Mouse (Mus musculus): ENCODE data around the gene 1700017D01Rik.
"Not testable (repeated sequence)": the region's sequence is repeated elsewhere in the genome, so short reads cannot be mapped to it uniquely, and the experiment has no call there.

The 1700017D01Rik gene

DNA sequence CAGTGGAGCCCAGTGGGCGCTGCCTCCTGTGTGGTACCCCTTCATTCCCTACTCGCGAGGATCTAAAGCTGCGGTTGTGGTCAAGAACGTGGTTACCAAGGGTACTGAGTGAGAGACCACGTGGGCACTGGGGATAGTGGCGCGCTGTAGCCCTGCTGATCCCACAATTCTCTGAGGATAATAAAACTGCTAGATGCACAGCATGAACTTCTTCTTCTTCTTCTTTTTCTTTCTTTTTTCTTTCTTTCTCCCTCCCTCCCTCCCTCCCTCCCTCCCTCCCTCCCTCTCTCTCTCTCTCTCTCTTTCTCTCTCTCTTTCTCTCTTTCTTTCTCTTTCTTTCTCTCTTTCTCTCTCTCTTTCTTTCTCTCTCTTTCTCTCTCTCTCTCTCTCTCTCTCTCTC is at the start of gene 1700017D01Rik:
Gene 1700017D01Rik, minus strand, starts transcription at position 101 of the 400 bp plus-strand sequence.
- not testable (repeated sequence) for DNase-seq (ENCODE audit: low spot score)

DNA sequence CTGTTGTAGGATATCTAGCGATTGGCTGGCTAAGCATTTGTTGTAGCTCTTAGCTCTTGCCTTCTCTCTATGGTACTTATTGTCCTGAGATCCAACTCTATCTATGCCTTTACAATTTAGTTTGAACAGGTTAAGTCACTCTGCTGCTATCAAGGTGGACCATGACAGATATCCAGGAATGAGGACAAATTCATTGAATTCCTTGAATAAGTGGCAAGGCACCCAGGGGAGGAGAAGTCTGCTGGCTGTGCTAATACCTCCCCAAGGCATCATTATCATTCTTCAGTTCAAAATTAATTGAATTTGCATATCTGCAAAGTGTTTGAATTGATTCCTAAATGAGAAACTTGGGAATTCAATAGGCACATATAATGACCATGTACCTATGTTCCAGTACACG is 46.8 kb upstream of the 1700017D01Rik start:
- DNase-seq (ENCODE audit: low spot score): no peak

DNA sequence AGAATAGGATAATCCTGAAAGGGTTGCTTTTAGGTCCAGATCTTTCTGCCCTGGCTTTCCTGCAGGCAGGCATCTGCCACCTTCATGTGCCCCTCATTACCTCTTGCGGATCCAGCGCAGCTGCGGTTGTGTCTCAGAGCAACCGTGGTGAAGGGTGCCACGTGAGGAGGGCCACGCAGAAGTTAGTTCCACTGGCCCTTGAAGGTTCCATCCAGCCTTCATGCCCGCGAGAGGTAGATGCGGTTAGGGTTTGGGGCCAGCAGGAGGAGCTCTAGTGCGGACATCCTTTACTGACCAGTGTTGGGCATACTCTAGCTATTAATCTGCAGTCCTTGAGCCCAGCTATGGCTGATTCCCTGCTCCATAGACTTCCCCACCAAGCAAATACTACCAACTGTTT is 34.5 kb upstream of the 1700017D01Rik start, which contains the start of gene 1700025F22Rik:
Gene 1700025F22Rik, minus strand, starts transcription at position 149 of the 400 bp plus-strand sequence.
- DNase-seq (ENCODE audit: low spot score): peak; percentile 15

DNA sequence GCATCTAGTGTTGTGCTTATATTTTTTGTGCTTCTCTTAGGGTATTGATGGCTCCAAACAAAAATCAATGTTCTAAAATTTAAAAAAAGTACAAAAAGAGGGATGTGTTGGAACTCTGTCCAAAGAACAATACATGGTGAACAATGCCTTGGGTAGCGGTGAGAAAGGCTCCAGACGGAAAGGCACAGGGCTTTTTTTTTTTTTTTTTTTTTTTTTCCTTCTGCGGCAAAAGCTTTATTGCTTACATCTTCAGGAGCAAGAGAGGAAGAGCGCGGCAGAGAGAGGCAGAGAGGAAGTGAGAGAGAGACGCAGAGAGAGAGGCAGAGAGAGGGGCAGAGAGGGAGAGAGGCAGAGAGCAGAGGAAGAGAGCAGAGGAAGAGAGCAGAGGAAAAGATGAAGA is 27.2 kb upstream of the 1700017D01Rik start:
- not testable (repeated sequence) for DNase-seq (ENCODE audit: low spot score)

DNA sequence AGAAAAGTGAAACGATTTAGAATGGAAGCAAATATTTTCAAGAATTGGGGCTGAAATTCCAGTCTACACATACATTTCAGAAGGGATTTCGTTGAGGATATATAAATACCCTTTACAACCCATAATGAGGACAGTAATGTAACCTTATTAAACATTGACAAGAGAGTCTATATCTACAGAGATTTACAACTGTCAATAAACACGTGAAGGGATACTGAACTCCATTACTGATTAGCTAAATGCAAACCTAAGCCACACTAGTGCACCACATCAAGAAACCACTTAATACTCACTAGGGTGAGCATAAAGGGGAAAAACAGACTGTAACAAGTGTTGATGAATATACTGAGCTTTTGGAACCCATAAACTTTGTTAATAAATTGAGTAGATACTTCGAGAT is 4.7 kb upstream of the 1700017D01Rik start:
- no peak for DNase-seq (ENCODE audit: low spot score)

DNA sequence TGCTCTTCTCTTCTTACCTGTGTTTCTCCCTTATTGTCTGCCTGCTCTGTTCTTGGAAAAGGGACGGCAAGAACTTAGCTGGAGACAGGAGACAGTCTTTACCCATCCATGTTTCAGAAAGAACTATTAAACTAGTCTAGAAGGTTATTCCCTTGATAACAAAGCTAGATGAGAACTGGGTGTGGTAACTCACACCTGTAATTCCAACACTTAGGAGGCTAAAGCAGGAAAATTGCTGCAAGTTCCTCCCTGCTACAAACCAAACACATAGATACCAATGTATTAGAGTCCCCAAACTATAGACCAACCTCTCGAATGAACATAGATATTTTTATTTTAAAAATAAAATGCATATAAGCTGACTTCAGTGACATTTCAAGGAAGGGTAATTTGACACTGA is 4.2 kb upstream of the 1700017D01Rik start:
- no peak for DNase-seq (ENCODE audit: low spot score)

DNA sequence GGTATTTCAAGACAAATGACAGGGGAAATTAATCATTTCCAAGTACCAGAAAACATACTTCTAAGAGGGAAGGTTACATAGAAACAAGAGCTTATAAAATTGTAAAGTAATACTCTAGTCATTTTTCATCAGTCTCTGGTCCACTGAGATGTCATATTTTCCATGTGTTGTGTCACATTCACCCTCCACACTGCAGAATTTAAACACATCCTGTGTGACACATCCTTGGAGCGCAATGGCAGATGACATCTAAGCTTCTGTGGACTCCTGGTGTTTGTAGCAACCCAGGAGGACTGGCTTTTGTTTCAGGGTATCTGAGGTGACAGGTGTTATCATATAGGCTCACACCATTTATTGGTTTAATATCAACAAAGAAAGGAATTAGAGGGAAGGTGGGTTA is 974 bp downstream of the 1700017D01Rik start:
- no peak for DNase-seq (ENCODE audit: low spot score)

DNA sequence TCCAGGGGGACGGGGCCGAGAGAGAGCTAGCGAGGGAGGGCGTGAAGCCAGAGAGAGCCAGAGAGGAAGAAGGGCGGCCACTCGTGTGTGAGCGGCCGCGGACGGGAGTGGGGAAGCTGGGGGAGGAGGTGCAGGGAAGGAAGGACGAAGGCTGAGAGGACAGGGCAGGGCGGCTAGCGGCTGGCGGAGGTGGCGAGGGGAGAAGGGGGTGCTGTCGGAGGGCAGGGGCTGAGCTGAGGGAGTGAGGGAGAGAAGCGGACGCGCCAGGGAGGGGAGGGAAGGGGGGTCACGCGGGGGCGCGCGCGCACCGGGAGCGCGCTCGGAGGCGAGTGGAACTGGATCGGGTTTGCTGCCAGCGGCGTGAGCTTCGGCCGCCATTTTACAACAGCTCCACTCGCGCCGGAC is 9.7 kb downstream of the 1700017D01Rik start:
- peak; percentile 22 for DNase-seq (ENCODE audit: low spot score)

DNA sequence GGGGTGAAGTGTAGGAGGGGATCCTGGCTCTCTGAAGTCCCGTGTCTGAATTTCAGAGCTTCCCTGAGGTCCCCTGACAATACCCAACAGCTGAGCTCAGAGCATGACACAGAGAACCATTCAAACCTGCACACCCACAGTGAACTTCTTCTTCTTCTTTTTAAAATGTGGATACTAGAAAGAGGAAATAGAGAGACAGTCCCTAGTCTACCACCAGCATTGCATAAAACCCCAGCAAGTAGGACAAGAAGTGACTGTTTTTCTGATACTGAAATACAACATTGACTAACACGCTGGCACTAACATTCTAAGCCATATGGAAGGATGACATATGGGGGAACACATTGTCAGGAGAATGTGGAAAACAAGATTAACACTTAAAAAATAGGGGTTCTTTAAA is 11.3 kb downstream of the 1700017D01Rik start:
- DNase-seq (ENCODE audit: low spot score): no peak

DNA sequence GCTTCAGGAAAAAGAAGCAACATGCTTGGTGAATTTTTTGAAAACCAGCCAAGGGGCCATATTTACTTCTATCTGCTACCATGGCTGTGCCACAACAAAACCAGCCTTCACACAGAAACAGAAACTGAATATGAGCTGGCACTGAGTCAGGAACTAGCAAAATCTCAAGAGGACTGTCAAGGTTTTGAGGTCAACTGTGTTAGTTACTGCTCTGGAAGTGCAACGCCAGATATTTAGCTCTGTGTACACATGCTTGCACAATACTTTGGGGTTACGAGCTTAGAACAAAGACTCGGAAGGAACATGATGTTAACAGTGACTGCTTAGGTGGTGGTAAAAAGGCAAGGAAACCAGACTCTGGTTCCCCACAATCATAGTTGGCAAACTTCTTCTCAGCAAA is 22.9 kb downstream of the 1700017D01Rik start:
- DNase-seq (ENCODE audit: low spot score): no peak

DNA sequence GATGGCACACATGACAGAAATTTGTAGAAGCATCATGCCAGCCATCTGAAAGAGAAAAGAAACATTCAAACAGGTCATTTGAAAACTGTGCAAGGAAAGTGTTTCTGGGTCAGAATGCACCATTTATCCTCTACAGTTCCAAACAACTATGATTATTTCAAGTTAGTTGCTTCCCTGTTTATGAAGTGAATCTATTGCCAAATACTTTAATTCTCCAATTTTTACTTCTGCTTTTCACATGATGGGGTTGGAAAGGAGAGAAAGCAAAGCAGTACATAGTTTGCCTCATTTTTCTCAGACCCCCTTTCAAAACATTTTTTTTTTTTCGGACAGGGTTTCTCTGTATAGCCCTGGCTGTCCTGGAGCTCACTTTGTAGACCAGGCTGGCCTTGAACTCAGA is 28.8 kb downstream of the 1700017D01Rik start:
- no peak for DNase-seq (ENCODE audit: low spot score)

DNA sequence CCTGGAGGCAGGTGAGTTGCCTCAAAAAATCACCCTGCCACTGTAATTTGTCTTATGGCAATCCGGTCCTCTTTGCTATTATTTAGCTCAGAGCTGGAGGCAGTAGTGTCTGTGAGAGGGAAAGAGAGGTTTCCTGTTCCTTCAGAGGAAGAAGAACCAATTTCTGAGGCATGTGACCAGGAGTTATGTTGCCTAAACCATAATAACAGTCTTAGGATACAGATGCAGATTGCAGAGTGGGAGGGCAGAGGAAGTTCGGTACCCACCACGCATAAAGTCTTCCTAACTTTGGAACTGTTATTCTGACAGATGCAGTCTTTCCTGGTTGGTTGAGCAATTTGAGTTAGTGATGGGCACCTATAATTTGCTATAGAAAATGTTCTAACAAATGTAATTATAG is 32.3 kb downstream of the 1700017D01Rik start:
- DNase-seq (ENCODE audit: low spot score): no peak

DNA sequence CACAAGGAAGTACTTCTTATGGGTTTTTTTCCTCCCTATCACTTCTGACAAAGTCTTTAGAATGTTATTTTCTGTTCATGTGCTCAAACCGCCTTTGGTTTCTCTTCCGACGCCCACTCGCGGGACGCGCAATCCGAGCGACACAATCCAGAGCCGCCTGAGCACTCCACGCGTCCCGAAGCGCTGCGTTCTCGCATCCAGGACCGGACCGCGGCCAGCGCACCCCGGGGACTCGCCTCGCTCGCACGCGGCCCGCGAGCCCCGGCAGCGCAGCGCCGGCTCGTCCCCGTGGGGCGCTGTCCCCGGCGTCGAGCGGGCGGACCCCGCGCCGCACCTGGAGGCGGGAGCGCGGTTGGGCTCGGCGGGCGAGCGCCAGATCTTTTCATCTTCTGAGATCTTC is 38.5 kb downstream of the 1700017D01Rik start:
- DNase-seq (ENCODE audit: low spot score): not testable (repeated sequence)

DNA sequence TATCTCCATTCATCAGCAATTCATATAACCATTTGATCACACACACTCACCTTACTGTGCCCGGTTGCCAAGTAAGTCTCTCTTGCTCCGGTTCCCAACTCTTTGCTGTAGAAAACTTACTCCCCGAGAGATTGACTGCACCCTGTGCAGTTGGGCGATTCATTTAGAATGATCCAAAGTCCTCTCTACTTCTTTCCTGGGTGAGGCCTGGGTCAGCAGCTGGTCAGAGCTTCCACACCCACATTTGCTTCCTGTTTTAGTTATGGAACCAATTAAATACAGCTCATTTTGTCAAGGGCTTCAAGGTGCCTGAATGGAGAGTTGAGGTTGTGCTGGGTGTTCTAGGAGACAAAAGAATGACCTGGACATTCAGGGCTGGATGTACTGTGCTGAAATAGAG is 49.7 kb downstream of the 1700017D01Rik start, which contains the start of gene Ms4a8a:
Gene Ms4a8a, minus strand, starts transcription at position 169 of the 400 bp plus-strand sequence.
- DNase-seq (ENCODE audit: low spot score): no peak

DNA sequence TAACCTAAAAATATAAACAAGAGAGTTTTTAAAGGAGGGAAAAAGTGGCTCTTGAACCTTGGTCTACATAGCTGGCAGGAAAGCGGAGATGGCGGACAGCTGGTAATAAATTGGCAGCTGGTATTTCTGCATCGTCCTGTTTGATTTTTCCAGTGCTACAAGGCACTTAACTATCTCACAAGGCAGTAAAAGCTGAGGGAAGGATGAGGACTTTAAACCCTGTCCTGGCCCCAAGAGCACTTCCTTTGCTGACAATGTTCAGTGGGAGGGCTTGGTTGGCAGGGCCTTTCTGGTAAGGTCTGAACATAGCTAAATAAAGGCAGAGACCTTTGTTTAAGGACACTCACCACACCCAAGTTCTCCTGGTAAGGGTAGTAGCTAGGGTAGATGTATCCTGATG is 60.3 kb downstream of the 1700017D01Rik start:
- no peak for DNase-seq (ENCODE audit: low spot score)

DNA sequence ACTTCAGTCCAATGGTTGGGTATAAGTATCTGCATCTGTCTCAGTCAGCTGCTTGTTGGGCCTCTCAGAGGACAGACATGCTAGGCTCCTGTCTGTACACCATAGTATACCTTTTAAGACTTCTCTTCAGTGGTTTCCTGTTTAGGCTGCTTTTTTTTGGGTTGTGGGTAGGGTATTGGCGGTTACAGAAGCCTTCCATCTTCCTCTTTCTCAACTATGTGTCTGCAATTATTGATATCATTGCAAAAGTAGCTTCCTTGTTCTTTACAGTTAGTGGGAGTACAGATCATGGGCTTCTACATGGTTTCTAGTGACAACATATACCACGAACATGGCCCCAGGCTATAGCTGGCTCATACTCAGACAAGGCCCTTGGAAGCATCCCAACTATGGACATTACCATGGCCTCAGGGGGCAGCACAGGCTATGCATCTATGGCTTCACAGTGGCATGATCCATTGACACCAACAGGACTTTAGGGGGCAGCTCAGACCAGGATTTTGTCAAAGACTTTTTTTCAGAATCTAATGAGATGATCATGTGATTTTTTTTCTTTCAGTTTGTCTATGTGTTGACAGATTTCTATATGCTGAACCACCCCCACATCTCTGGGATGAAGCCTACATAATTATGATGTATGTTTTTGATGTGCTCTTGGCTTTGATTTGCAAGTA is 65.3 kb downstream of the 1700017D01Rik start:
- no peak for DNase-seq (ENCODE audit: low spot score)

DNA sequence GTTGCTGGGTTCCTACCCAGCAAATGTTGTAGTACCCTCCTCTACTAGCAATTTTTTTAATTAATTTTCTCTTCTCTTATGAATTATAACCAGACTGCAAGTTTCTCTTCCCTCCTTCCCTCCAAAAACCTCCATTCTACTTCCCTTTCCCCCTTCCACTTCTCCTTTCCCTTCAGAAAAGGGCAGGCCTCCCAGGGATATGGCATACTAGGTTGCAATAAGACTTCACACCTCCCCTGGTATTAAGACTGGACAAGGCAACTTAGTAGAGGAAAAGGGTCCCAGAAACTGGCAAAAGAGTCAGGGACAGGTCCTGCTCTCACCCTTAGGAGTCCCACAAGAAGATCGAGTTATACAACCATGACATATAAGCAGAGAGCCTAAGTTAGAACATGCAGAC is 69.8 kb downstream of the 1700017D01Rik start:
- DNase-seq (ENCODE audit: low spot score): no peak

DNA sequence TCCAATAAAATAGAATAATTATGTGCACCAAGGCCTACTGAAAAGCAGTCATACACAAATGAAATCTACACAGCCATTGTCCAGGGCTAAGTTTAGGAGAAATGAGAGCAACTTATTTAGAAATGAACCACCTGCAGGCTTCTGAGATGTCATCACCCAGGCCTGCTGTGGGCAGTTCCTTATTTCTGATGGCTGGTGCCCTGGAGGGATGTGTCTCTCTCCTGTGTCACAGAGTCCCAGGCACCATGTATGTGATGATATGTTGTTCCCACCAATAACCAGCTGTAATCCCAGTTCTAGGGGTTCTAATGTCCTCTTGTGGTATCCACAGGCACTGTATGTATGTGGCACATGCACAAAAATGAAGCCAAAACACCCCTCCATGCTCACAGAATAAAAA is 70.7 kb downstream of the 1700017D01Rik start:
- DNase-seq (ENCODE audit: low spot score): no peak

DNA sequence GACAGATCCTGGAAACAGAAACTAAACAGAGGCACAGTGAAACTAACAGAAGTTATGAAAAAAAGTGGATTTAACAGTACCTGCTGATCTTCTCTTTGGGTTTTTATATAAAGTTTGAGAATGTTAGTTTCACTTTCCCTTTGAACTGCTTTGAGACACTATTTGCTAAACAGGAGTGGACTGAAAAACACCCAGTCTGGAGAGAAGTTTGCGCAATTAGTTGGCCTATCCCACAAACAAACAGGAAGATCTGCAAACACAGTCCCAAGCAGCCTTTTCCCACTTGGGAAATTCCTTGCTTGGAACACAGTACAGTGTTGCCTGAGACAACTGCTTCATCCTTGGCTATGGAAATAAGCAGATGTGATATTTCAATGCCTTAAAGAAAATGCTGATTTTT is 75.0 kb downstream of the 1700017D01Rik start:
- DNase-seq (ENCODE audit: low spot score): not testable (repeated sequence)

DNA sequence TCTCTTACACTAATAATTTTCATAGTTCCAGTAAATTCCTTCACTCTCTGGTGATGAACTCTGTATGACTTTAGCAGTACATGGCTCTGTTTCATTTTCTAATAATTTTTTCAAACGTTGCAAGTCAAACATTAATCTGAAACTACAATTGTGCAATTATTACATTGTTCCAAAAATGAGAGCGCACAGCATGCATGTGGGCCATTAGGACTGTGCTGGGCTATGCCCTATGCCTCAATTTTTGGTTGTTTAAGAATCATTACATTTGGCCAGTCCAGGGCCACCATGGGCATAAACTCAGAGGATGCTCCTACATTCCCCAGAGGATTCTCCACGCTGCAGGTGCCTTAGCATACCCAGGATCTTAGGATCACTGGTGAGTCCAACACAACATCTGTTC is 77.4 kb downstream of the 1700017D01Rik start:
- no peak for DNase-seq (ENCODE audit: low spot score)

DNA sequence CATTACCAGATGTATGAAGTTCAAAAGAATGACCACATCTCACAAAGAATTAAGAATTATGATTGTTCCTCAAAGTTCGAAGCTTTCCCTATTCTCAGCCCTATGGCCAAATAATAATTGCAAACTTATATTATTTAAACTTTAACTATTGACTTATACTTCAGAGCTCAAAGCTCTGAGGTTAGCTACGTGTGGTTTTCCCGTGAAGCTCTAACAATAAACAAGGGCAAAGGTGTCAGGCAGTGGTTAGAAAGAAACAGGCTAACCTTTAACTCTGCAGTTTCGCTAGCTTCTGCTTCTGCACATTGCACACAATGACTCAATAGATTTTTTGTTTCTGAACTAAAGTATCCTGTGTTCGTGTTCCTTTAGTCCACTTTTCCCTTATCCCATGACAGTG is 77.8 kb downstream of the 1700017D01Rik start:
- no peak for DNase-seq (ENCODE audit: low spot score)

DNA sequence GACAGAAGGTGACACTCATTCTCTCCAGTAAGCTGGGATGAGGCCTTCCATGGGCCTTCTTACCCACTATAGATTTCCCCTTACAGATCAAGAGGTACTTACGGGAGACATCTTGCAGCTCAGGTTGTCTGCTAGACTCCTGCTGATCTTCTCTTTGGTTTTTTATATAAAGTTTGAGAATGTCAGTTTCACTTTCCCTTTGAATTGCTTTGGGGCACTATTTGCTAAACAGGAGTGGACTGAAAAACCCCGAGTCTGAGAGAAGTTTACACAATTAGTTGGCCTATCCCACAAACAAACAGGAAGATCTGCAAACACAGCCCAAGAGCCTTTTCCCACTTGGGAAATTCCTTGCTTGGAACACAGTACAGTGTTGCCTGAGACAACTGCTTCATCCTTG is 80.4 kb downstream of the 1700017D01Rik start:
- no peak for DNase-seq (ENCODE audit: low spot score)

DNA sequence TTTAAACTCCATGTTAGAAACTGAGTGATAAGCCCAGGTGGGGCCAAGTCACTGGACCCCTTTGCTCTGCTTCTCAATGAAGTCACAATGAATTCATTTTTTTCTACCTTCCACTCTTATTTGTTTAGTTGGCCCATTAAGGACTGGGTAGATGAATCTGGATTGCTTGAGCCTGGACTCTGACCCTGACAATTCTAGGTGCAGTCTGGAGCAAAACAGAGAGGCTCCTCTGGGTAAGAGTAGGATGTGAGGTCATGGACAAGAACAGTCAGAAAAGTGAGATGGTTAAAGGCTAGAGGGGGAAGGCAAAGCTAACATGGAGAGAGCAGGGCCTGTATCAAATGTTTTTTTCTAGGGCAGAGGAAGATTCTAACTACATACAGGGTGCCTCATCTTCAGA is 81.2 kb downstream of the 1700017D01Rik start:
- no peak for DNase-seq (ENCODE audit: low spot score)

DNA sequence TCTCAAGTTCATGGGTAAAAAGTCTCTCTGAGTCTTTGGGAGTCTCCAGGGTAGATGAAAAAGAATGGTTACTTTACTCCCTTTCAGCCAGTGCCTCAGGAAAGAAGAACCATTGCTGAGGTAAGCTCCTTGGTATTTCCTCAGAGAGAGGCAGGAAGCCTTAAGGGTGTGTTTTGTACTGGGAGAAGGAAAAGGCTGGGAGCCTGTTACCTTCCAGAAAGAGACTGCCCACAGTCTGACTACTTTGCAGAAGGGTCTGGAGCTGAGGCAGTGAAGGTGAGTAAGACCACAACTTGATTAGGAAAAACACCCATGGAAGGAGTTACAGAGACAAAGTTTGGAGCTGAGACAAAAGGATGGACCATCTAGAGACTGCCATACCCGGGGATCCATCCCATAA is 82.2 kb downstream of the 1700017D01Rik start:
- DNase-seq (ENCODE audit: low spot score): no peak
